Mouse (Mus musculus) heart, postnatal 0 days (tissue): ENCODE data around the gene Ralgps1. TPM values are rescaled to one million over a fixed set of nuclear protein-coding genes. Genes with fewer than 3 reads are reported as not detected.
A peak's percentile ranks its signal among the peaks of the same experiment; 100 is the strongest.

ENCODE experiments used
- ATAC-seq: fragments of 200-750 bp; cut with Nextera tagmentation; 2 replicates; pipeline ENCODE4 v1.8.0; 2017; ENCODE audit warnings: low read depth, moderate number of reproducible peaks, moderate library complexity; ENCODE audit not compliant: insufficient read depth
- DNase-seq: peaks from one replicate; pipeline ENCODE4 v3.0.0-alpha.2; 2016; ENCODE audit warnings: low spot score
- H3K27ac ChIP-seq: fragments of 300-500 bp; sonication (generic); 2 replicates; pipeline ENCODE4 v1.5.1; 2014; ENCODE audit warnings: low read depth, mild to moderate bottlenecking
- H3K27me3 ChIP-seq: fragments of 300-500 bp; sonication (generic); 2 replicates; pipeline ENCODE4 v1.6.1; 2014; ENCODE audit warnings: low read length, mixed read lengths; ENCODE audit not compliant: control insufficient read depth, insufficient read depth
- H3K36me3 ChIP-seq: fragments of 300-500 bp; sonication (generic); replicated peaks from 2 replicates; pipeline ENCODE4 v1.6.1; 2014; ENCODE audit warnings: low read length, mixed read lengths; ENCODE audit not compliant: control insufficient read depth, insufficient read depth
- H3K4me1 ChIP-seq: fragments of 300-500 bp; sonication (generic); 2 replicates; pipeline ENCODE4 v1.6.1; 2014; ENCODE audit warnings: antibody characterized with exemption; ENCODE audit not compliant: control insufficient read depth, insufficient read depth
- H3K4me2 ChIP-seq: fragments of 300-500 bp; sonication (generic); 2 replicates; pipeline ENCODE4 v1.6.1; 2014; ENCODE audit warnings: low read depth, mild to moderate bottlenecking, low read length, moderate library complexity
- H3K4me3 ChIP-seq: fragments of 300-500 bp; sonication (generic); 2 replicates; pipeline ENCODE4 v1.5.1; 2014; ENCODE audit warnings: low read depth, low read length
- H3K9ac ChIP-seq: fragments of 300-500 bp; sonication (generic); replicated peaks from 2 replicates; pipeline ENCODE4 v1.6.1; 2014; ENCODE audit warnings: low read depth, low read length, mixed read lengths
- H3K9me3 ChIP-seq: fragments of 300-500 bp; sonication (generic); replicated peaks from 2 replicates; pipeline ENCODE4 v1.6.1; 2016; ENCODE audit warnings: low read length; ENCODE audit not compliant: control insufficient read depth
- CTCF ChIP-seq: IDR thresholded peaks from 2 replicates; pipeline ENCODE4 v1.5.1; 2016; ENCODE audit warnings: antibody characterized with exemption, control low read depth, low read depth
- EP300 ChIP-seq: IDR thresholded peaks from 2 replicates; pipeline ENCODE4 v1.6.1; 2016; ENCODE audit warnings: antibody characterized with exemption, low read depth
- WGBS: fragments of 180-500 bp; shearing (Covaris S2); extraction: QIAGEN DNeasy Blood & Tissue Kit; methylation state at CpG from one replicate; pipeline ENCODE4 v1.1.7; 2014; 5-methylcytosine and 5-hydroxymethylcytosine counted together
- polyA plus RNA-seq: library from polyadenylated mRNA; unstranded; fragments of >200 nt; fragmentation: Nextera tagmentation; extraction: Ambion mirVana; gene quantifications from 2 replicates; pipeline ENCODE4 v1.2.1, GENCODE M21; 2015
- total RNA-seq: library from RNA; depleted of rRNA; stranded (reverse); fragments of >200 nt; gene quantifications from 2 replicates; pipeline ENCODE4 v1.2.3, GENCODE M21; 2014; ENCODE audit warnings: low replicate concordance

Ralgps1 gene
- total and polyA plus RNA-seq, 2 experiments from 2014 or later: 3.2 to 6.9 TPM

- Histone ChIP-seq H3K36me3 (peaks cover 18% of the 10 kb centered on the region; the same call in 1 of the 2 replicates), H3K27ac (peak overlapping the region; percentile 57), H3K4me3 (no peak overlapping the region), H3K9ac (no peak overlapping the region), H3K4me1 (peaks cover 50% of the 10 kb centered on the region), H3K27me3 (no peaks in the 10 kb centered on the region), H3K9me3 (no peaks in the 10 kb centered on the region), H3K4me2 (no peak overlapping the region)
- WGBS: 20% methylated on average over 3 of the region's 3 CpGs
- DNase-seq: no peak
- TF ChIP-seq CTCF (no peak), EP300 (no peak)
- no peak for ATAC-seq
Observed at GRCm38 (mm10) chr2:33249922-33250633, 121.2 kb downstream of the Ralgps1 start.

GRCm38 (mm10) chr2:33248549-33248948, 122.7 kb downstream of the Ralgps1 start:
- TF ChIP-seq EP300 (no peak), CTCF (no peak)

GRCm38 (mm10) chr2:33246841-33247240, 124.4 kb downstream of the Ralgps1 start:
- no peaks in the 10 kb centered on the region for H3K27me3 ChIP-seq
- WGBS: 68% methylated on average over 5 of the region's 5 CpGs
- no peaks in the 10 kb centered on the region for H3K9me3 ChIP-seq
- H3K9ac ChIP-seq: no peak overlapping the region
- peaks cover 40% of the 10 kb centered on the region for H3K36me3 ChIP-seq
- peaks cover 30% of the 10 kb centered on the region for H3K4me1 ChIP-seq
- DNase-seq (no peak), ATAC-seq (no peak)
- no peak overlapping the region for H3K4me3 ChIP-seq
- no peak overlapping the region for H3K27ac ChIP-seq
- TF ChIP-seq CTCF: no peak
- no peak for TF ChIP-seq EP300
- no peak overlapping the region for H3K4me2 ChIP-seq

More at GRCm38 (mm10) chr2:33248549-33248948, 122.7 kb downstream of the Ralgps1 start:
- no peak overlapping the region for H3K27ac ChIP-seq
- 92% methylated on average over 7 of the region's 7 CpGs for WGBS
- H3K4me3 ChIP-seq: no peak overlapping the region
- DNase-seq: no peak
- H3K4me1 ChIP-seq: peaks cover 42% of the 10 kb centered on the region
- peaks cover 24% of the 10 kb centered on the region for H3K36me3 ChIP-seq
- no peaks in the 10 kb centered on the region for H3K9me3 ChIP-seq
- H3K27me3 ChIP-seq: no peaks in the 10 kb centered on the region
- H3K4me2 ChIP-seq: no peak overlapping the region
- H3K9ac ChIP-seq: no peak overlapping the region
- ATAC-seq: no peak

- Histone ChIP-seq H3K36me3 (peaks cover 45% of the 10 kb centered on the region), H3K9me3 (no peaks in the 10 kb centered on the region), H3K9ac (no peak overlapping the region), H3K4me1 (peaks cover 22% of the 10 kb centered on the region), H3K27ac (0 out of 2 replicates have a peak overlapping the region, but pooled peaks have one; percentile 16), H3K4me2 (no peak overlapping the region), H3K27me3 (no peaks in the 10 kb centered on the region), H3K4me3 (no peak overlapping the region)
- TF ChIP-seq CTCF (no peak; the same call in 1 of the 2 replicates), EP300 (no peak)
- DNase-seq (no peak), ATAC-seq (peak; percentile 52; the same call in 1 of the 2 replicates)
Observed at GRCm38 (mm10) chr2:33245350-33245749, 125.9 kb downstream of the Ralgps1 start.

GRCm38 (mm10) chr2:33244880-33245279, 126.4 kb downstream of the Ralgps1 start:
- Histone ChIP-seq H3K9ac (no peak overlapping the region), H3K36me3 (peaks cover 45% of the 10 kb centered on the region), H3K4me1 (peaks cover 17% of the 10 kb centered on the region), H3K9me3 (no peaks in the 10 kb centered on the region), H3K27ac (0 out of 2 replicates have a peak overlapping the region, but pooled peaks have one; percentile 16), H3K4me3 (no peak overlapping the region), H3K27me3 (no peaks in the 10 kb centered on the region), H3K4me2 (no peak overlapping the region)
- ATAC-seq: no peak
- DNase-seq: no peak
- WGBS: 50% methylated on average over 6 of the region's 6 CpGs
- no peak for TF ChIP-seq EP300
- TF ChIP-seq CTCF: no peak

- no peak for TF ChIP-seq CTCF
- TF ChIP-seq EP300: no peak
- WGBS: 70% methylated on average over 6 of the region's 6 CpGs
- Histone ChIP-seq H3K4me2 (no peak overlapping the region), H3K36me3 (peaks cover 27% of the 10 kb centered on the region), H3K27me3 (no peaks in the 10 kb centered on the region), H3K9me3 (no peaks in the 10 kb centered on the region), H3K4me3 (no peak overlapping the region), H3K4me1 (peaks cover under 1% of the 10 kb centered on the region), H3K9ac (no peak overlapping the region), H3K27ac (no peak overlapping the region)
- ATAC-seq: no peak
- no peak for DNase-seq
Observed at GRCm38 (mm10) chr2:33237581-33237980, 133.7 kb downstream of the Ralgps1 start.
